ENCODE assay signal across 9 mouse cellular contexts in genomic region chr10:4112611-4113327, GRCm38 (mm10).
DNase-seq lines count a peak whose midpoint lies in the region; ATAC-seq and TF ChIP-seq lines count a peak whose summit lies in the region.
"Had no signal": no experiment of that assay in that cellular context is flagged by ENCODE, and none has a peak within 500 bp of the region (broad histone marks: within the 10 kb centered on the region; RNA-seq: fewer than 3 reads in every experiment).

No protein-coding gene starts in this region.

- H3K27ac ChIP-seq in intestine, embryonic 15.5 days, result 0 out of 2 replicates have a peak overlapping the region, but pooled peaks have one; percentile 9
- H3K27ac ChIP-seq in intestine, postnatal 0 days (ENCODE audit: low read depth, low read length), result no peak overlapping the region
- peak overlapping the region; percentile 17; the same call in 1 of the 2 replicates for H3K27ac ChIP-seq in liver, postnatal 0 days (ENCODE audit: low read depth)

- no peak overlapping the region for H3K4me3 ChIP-seq in intestine, embryonic 15.5 days (replicated peaks)
- no peak overlapping the region for H3K4me3 ChIP-seq in intestine, postnatal 0 days (ENCODE audit: low read depth, low read length)
- no peak overlapping the region for H3K4me3 ChIP-seq in liver, postnatal 0 days (ENCODE audit: low read depth, low read length)
- H3K4me3 ChIP-seq: erythroblast, embryonic 14.5 days had no signal

- TF ChIP-seq CTCF in intestine, postnatal 0 days (IDR thresholded peaks at IDR 0.05; ENCODE audit: low read depth), result no peak
- TF ChIP-seq CTCF in brain, embryonic 14.5 days (IDR thresholded peaks at IDR 0.05; ENCODE audit: borderline replicate concordance, extremely low read depth, insufficient read depth, insufficient read length), result no peak
- no peak for TF ChIP-seq CTCF in liver, postnatal 0 days (IDR thresholded peaks at IDR 0.05; ENCODE audit: low read depth)

- peak; percentile 79 for DNase-seq in brain, embryonic 14.5 days (ENCODE audit: low read depth)
- peak; percentile 36 to 65 for DNase-seq in heart, adult 9 months (ENCODE audit: low spot score in 2 of 2)
- no peak for DNase-seq in liver, postnatal 0 days
- DNase-seq in left cerebral cortex, adult 11 months (ENCODE audit: low spot score), result no peak
- DNase-seq in gastrocnemius, adult 8-10 months (ENCODE audit: low spot score in 2 of 2), result no peak
- DNase-seq: cerebellum, adult 8-10 months had no signal

- H3K27me3 ChIP-seq in intestine, embryonic 15.5 days (replicated peaks), result no peaks in the 10 kb centered on the region
- H3K27me3 ChIP-seq in intestine, postnatal 0 days (replicated peaks; ENCODE audit: control insufficient read depth, insufficient read depth, low read length), result no peaks in the 10 kb centered on the region
- H3K27me3 ChIP-seq in liver, postnatal 0 days (ENCODE audit: insufficient read depth, low read length), result no peaks in the 10 kb centered on the region

- no peaks in the 10 kb centered on the region; the same call in 1 of the 2 replicates for H3K36me3 ChIP-seq in intestine, embryonic 15.5 days
- no peaks in the 10 kb centered on the region for H3K36me3 ChIP-seq in intestine, postnatal 0 days (ENCODE audit: control insufficient read depth, insufficient read depth)
- no peaks in the 10 kb centered on the region; the same call in 1 of the 2 replicates for H3K36me3 ChIP-seq in liver, postnatal 0 days (replicated peaks; ENCODE audit: insufficient read depth, low read length)

- TF ChIP-seq POLR2A in brain, embryonic 14.5 days (IDR thresholded peaks at IDR 0.05; ENCODE audit: borderline replicate concordance, extremely low read depth, insufficient read depth, insufficient read length, poor library complexity, severe bottlenecking), result no peak

- no peak for TF ChIP-seq EP300 in liver, postnatal 0 days (IDR thresholded peaks at IDR 0.05; ENCODE audit: low read depth)

- no peak for ATAC-seq in intestine, embryonic 15.5 days
- ATAC-seq in intestine, postnatal 0 days, result no peak
- no peak for ATAC-seq in liver, postnatal 0 days

- 62% methylated on average over 17 of the region's 17 CpGs for WGBS in intestine, embryonic 15.5 days
- WGBS in intestine, postnatal 0 days, result 59% methylated on average over 17 of the region's 17 CpGs
- 71% methylated on average over 17 of the region's 17 CpGs for WGBS in liver, postnatal 0 days (ENCODE audit: insufficient replicate concordance)

- no peaks in the 10 kb centered on the region for H3K9me3 ChIP-seq in intestine, embryonic 15.5 days
- H3K9me3 ChIP-seq in intestine, postnatal 0 days (ENCODE audit: control insufficient read depth), result no peaks in the 10 kb centered on the region
- no peaks in the 10 kb centered on the region for H3K9me3 ChIP-seq in liver, postnatal 0 days (ENCODE audit: low read length)

- H3K4me2 ChIP-seq in intestine, embryonic 15.5 days (replicated peaks), result no peak overlapping the region
- no peak overlapping the region for H3K4me2 ChIP-seq in intestine, postnatal 0 days (replicated peaks; ENCODE audit: low read depth)
- H3K4me2 ChIP-seq in liver, postnatal 0 days (ENCODE audit: low read depth, low read length), result no peak overlapping the region

- H3K4me1 ChIP-seq in intestine, embryonic 15.5 days (replicated peaks), result peaks cover 28% of the 10 kb centered on the region
- H3K4me1 ChIP-seq in intestine, postnatal 0 days (replicated peaks; ENCODE audit: control insufficient read depth, insufficient read depth, low read length), result 0 out of 2 replicates have a peak, but pooled peaks cover 4% of the 10 kb centered on the region
- H3K4me1 ChIP-seq in liver, postnatal 0 days (ENCODE audit: insufficient read depth), result 0 out of 2 replicates have a peak, but pooled peaks cover 10% of the 10 kb centered on the region

- no peak overlapping the region for H3K9ac ChIP-seq in intestine, embryonic 15.5 days
- H3K9ac ChIP-seq in intestine, postnatal 0 days (ENCODE audit: low read depth, low read length), result no peak overlapping the region
- H3K9ac ChIP-seq in liver, postnatal 0 days (replicated peaks), result no peak overlapping the region

Comparison
In these comparisons a context has a peak if more than half of its experiments do, and no peak if none do; other contexts are left out.
1. DNase-seq: peak in brain, embryonic 14.5 days (single experiment) and heart, adult 9 months (2 of 2); none in liver, postnatal 0 days (single experiment), left cerebral cortex, adult 11 months (single experiment) and gastrocnemius, adult 8-10 months (0 of 2).